Mouse (Mus musculus) cerebellum, adult 2 months (tissue): Measurements from ENCODE around the gene Bfsp1.

Experiments used
- CTCF ChIP-seq: fragments of 200-500 bp; IDR thresholded peaks from 2 replicates; pipeline ENCODE4 v1.5.1; 2011; ENCODE audit warnings: low read depth, mild to moderate bottlenecking, control low read depth, low read length, moderate library complexity, borderline replicate concordance; ENCODE audit not compliant: insufficient read depth
- POLR2A ChIP-seq: fragments of 200-500 bp; IDR thresholded peaks from 2 replicates; pipeline ENCODE4 v1.6.1; 2011; ENCODE audit warnings: low read length, control low read depth, borderline replicate concordance; ENCODE audit not compliant: insufficient read depth

- TF ChIP-seq POLR2A (no peak), CTCF (no peak)
Observed at GRCm38 (mm10) chr2:143841536-143841935, 21.4 kb downstream of the Bfsp1 start.
